Comparison of ENCODE assay signal across 23 mouse cellular contexts in the genomic region with DNA sequence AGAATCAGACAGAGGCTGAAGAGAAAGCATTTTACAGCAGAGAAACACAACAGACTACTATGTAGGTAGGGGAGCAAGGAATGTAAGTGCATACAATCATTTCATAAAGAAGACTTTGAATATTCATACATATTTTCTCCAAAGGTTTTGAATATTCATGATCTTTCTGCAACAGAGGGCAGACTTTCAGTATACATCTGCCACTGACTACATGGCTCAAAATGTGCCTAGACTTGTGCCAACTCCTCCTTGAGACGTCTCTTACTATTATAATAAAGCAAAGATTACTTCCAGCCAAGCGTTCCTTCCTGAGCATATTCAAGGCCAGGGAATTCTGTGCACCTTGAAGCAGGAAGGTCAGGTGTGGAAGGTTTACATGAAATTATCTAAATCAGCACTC.
"Had no signal": no experiment of that assay in that cellular context is flagged by ENCODE, and none has a peak within 500 bp of the region (broad histone marks: within the 10 kb centered on the region; RNA-seq: fewer than 3 reads in every experiment).

No protein-coding gene starts in this region.

- H3K9me3 ChIP-seq: limb, embryonic 10.5 days; limb, embryonic 13.5 days; liver, embryonic 12.5 days; liver, embryonic 15.5 days; lung, embryonic 15.5 days; megakaryocyte, embryonic 14.5 days; midbrain, embryonic 10.5 days; midbrain, embryonic 13.5 days; neural tube, embryonic 12.5 days; neural tube, embryonic 15.5 days had no signal

- H3K4me1 ChIP-seq: limb, embryonic 10.5 days; limb, embryonic 13.5 days; liver, embryonic 12.5 days; liver, embryonic 15.5 days; lung, embryonic 15.5 days; megakaryocyte, embryonic 14.5 days; midbrain, embryonic 10.5 days; midbrain, embryonic 13.5 days; neural tube, embryonic 12.5 days; neural tube, embryonic 15.5 days had no signal

- H3K36me3 ChIP-seq: limb, embryonic 10.5 days; limb, embryonic 13.5 days; liver, embryonic 12.5 days; liver, embryonic 15.5 days; lung, embryonic 15.5 days; midbrain, embryonic 10.5 days; midbrain, embryonic 13.5 days; neural tube, embryonic 12.5 days; neural tube, embryonic 15.5 days had no signal

- H3K4me3 ChIP-seq: layer of hippocampus, adult 2 months; limb, embryonic 10.5 days; limb, embryonic 13.5 days; liver, embryonic 12.5 days; liver, embryonic 15.5 days; lung, embryonic 15.5 days; megakaryocyte, embryonic 14.5 days; midbrain, embryonic 10.5 days; midbrain, embryonic 13.5 days; neural tube, embryonic 12.5 days; neural tube, embryonic 15.5 days had no signal

- H3K4me2 ChIP-seq: limb, embryonic 13.5 days; liver, embryonic 12.5 days; liver, embryonic 15.5 days; lung, embryonic 15.5 days; midbrain, embryonic 13.5 days; neural tube, embryonic 12.5 days; neural tube, embryonic 15.5 days had no signal

- ATAC-seq: liver, embryonic 12.5 days; midbrain, embryonic 13.5 days had no signal

- H3K27ac ChIP-seq: kidney, postnatal 0 days; layer of hippocampus, adult 2 months; limb, embryonic 10.5 days; limb, embryonic 13.5 days; liver, embryonic 12.5 days; liver, embryonic 15.5 days; lung, embryonic 15.5 days; midbrain, embryonic 10.5 days; midbrain, embryonic 13.5 days; neural tube, embryonic 12.5 days; neural tube, embryonic 15.5 days; stomach, postnatal 0 days had no signal

- H3K27me3 ChIP-seq: limb, embryonic 13.5 days; liver, embryonic 12.5 days; liver, embryonic 15.5 days; lung, embryonic 15.5 days; megakaryocyte, embryonic 14.5 days; midbrain, embryonic 13.5 days; neural tube, embryonic 12.5 days; neural tube, embryonic 15.5 days had no signal

- DNase-seq: kidney, adult 2 months; kidney, postnatal 25 days; liver; lung, adult 18-20 months; lung, postnatal 10 days; lung, postnatal 36 days; right cerebral cortex, adult 18-20 months; right cerebral cortex, postnatal 14 days; right cerebral cortex, postnatal 4 days; thymus, postnatal 25 days had no signal

- H3K9ac ChIP-seq: limb, embryonic 13.5 days; liver, embryonic 12.5 days; liver, embryonic 15.5 days; lung, embryonic 15.5 days; midbrain, embryonic 13.5 days; neural tube, embryonic 12.5 days; neural tube, embryonic 15.5 days had no signal
